In genomic region chr5:115011519-115012261, GRCm38 (mm10) we compare ENCODE assay signal across 8 mouse cellular contexts. TPM values are rescaled to one million over a fixed set of nuclear protein-coding genes. Genes with fewer than 3 reads are reported as not detected.
DNase-seq lines count a peak whose midpoint lies in the region; ATAC-seq lines count a peak whose summit lies in the region.

No protein-coding gene starts in this region.

- H3K4me1 ChIP-seq in hindbrain, embryonic 15.5 days (replicated peaks): peaks cover 44% of the 10 kb centered on the region

- H3K4me3 ChIP-seq in hindbrain, embryonic 15.5 days: peak overlapping the region; percentile 73

- H3K9ac ChIP-seq in hindbrain, embryonic 15.5 days: peak overlapping the region; percentile 93

- no peaks in the 10 kb centered on the region for H3K27me3 ChIP-seq in hindbrain, embryonic 15.5 days

- peak; percentile 52; the same call in 1 of the 2 replicates for ATAC-seq in hindbrain, embryonic 15.5 days (ENCODE audit: low FRiP score, low read depth)
- ATAC-seq in megakaryocyte, adult 5-6 weeks (ENCODE audit: poor library complexity, severe bottlenecking): peak; percentile 43

- no peaks in the 10 kb centered on the region for H3K36me3 ChIP-seq in hindbrain, embryonic 15.5 days

- peak overlapping the region; percentile 96 for H3K4me2 ChIP-seq in hindbrain, embryonic 15.5 days

- peak; percentile 37 for DNase-seq in ZHBTc4 (ENCODE audit: low read depth, low spot score)
- DNase-seq in cerebellum, postnatal 25 days: peak; percentile 69 to 70
- DNase-seq in frontal cortex, postnatal 36 days (ENCODE audit: low spot score in 2 of 2): peak; percentile 29 to 42
- DNase-seq in left cerebral cortex, adult 8-10 months (ENCODE audit: low spot score in 2 of 2): peak; percentile 28 to 31
- peak; percentile 22 to 43 for DNase-seq in right cerebral cortex, adult 2 months (ENCODE audit: low spot score in 2 of 2)
- peak; percentile 51 for DNase-seq in urinary bladder, postnatal 25 days (ENCODE audit: low spot score)

- H3K27ac ChIP-seq in hindbrain, embryonic 15.5 days (replicated peaks): peak overlapping the region; percentile 93

- no peaks in the 10 kb centered on the region for H3K9me3 ChIP-seq in hindbrain, embryonic 15.5 days

- WGBS in hindbrain, embryonic 15.5 days: under 1% methylated on average over 63 of the region's 63 CpGs

RNA-seq across cellular contexts. Expression of gene Sppl3, which starts 0.8 kb away (rescaled TPM):
- 43.9 and 46.1 TPM in 2 replicates for polyA plus RNA-seq in hindbrain, embryonic 15.5 days (2015; fragmentation: Nextera tagmentation; extraction: Ambion mirVana)
- 10 to 100 TPM; 83.7 to 90.3 (median 85.0) TPM for total RNA-seq in left cerebral cortex, adult 8-10 months (2022)
- total RNA-seq in megakaryocyte, adult 5-6 weeks (2015): 33.1 and 33.6 TPM in 2 replicates
- total RNA-seq in megakaryocyte, adult 5-6 weeks (2017): 22.8 and 24.6 TPM in 2 replicates

RNA-seq across cellular contexts. Expression of gene Hnf1a, which starts 40.8 kb away (rescaled TPM):
- 0.10 TPM in 1 of 2 replicates, not detected in the other for polyA plus RNA-seq in hindbrain, embryonic 15.5 days (2015; fragmentation: Nextera tagmentation; extraction: Ambion mirVana)
- total RNA-seq in left cerebral cortex, adult 8-10 months (2022): not detected
- total RNA-seq in megakaryocyte, adult 5-6 weeks (2015): not detected in 2 replicates
- total RNA-seq in megakaryocyte, adult 5-6 weeks (2017): not detected in 2 replicates

Comparison
In these comparisons a context has a peak if more than half of its experiments do, and no peak if none do; other contexts are left out.
1. Peak in every context shown above with its lines: DNase-seq, ATAC-seq, H3K4me3 ChIP-seq and H3K27ac ChIP-seq.